Mouse (Mus musculus) G1E-ER4 (cell line): Measurements from ENCODE around the gene Fbxl20. TPM values are rescaled to one million over a fixed set of nuclear protein-coding genes. Genes with fewer than 3 reads are reported as not detected.

Source experiments
- GATA1 ChIP-seq: IDR thresholded peaks from one replicate; pipeline ENCODE4 v1.8.0; 2012; ENCODE audit warnings: low read length, inconsistent platforms
- polyA plus RNA-seq: library from polyadenylated mRNA; stranded (reverse); fragments of >175 nt; gene quantifications from 2 replicates; pipeline ENCODE4 v1.2.3, GENCODE M21; 2012

Fbxl20 gene
- 9.4 TPM in 2 replicates for polyA plus RNA-seq

- TF ChIP-seq GATA1 = no peak
These were observed at the start of gene Fbxl20 for GRCm38 (mm10) chr11:98149786-98150624. Fbxl20 (minus strand) TSS chr11:98150403.

- no peak for TF ChIP-seq GATA1
These were observed 43.0 kb upstream of the Fbxl20 start, which contains the start of gene Med1 for GRCm38 (mm10) chr11:98192901-98193805. Med1 (minus strand) TSS chr11:98193293.

- no peak for TF ChIP-seq GATA1
These were observed 40.6 kb upstream of the Fbxl20 start for GRCm38 (mm10) chr11:98190820-98191219.

GRCm38 (mm10) chr11:98187640-98188395 lies 37.6 kb upstream of the Fbxl20 start:
- TF ChIP-seq GATA1 = no peak

- no peak for TF ChIP-seq GATA1
These were observed 18.2 kb upstream of the Fbxl20 start for GRCm38 (mm10) chr11:98168400-98168799.

GRCm38 (mm10) chr11:98155094-98155493 lies 4.9 kb upstream of the Fbxl20 start:
- TF ChIP-seq GATA1 = no peak

GRCm38 (mm10) chr11:98150625-98151156 lies 488 bp upstream of the Fbxl20 start:
- no peak for TF ChIP-seq GATA1

GRCm38 (mm10) chr11:98149304-98149750 lies 876 bp downstream of the Fbxl20 start:
- no peak for TF ChIP-seq GATA1

GRCm38 (mm10) chr11:98148551-98149301 lies 1.5 kb downstream of the Fbxl20 start:
- no peak for TF ChIP-seq GATA1

- TF ChIP-seq GATA1 = no peak
These were observed 4.3 kb downstream of the Fbxl20 start for GRCm38 (mm10) chr11:98145856-98146255.

GRCm38 (mm10) chr11:98142545-98142944 lies 7.7 kb downstream of the Fbxl20 start:
- TF ChIP-seq GATA1 = no peak

GRCm38 (mm10) chr11:98138894-98139293 lies 11.3 kb downstream of the Fbxl20 start:
- no peak for TF ChIP-seq GATA1

GRCm38 (mm10) chr11:98137836-98138235 lies 12.4 kb downstream of the Fbxl20 start:
- TF ChIP-seq GATA1 = no peak

- no peak for TF ChIP-seq GATA1
These were observed 15.3 kb downstream of the Fbxl20 start for GRCm38 (mm10) chr11:98134951-98135350.
